Comparison of ENCODE assay signal across 24 mouse cellular contexts in genomic region chr9:67114099-67114498, GRCm38 (mm10).
DNase-seq lines count a peak whose midpoint lies in the region; ATAC-seq and TF ChIP-seq lines count a peak whose summit lies in the region.
"Had no signal": no experiment of that assay in that cellular context is flagged by ENCODE, and none has a peak within 500 bp of the region (broad histone marks: within the 10 kb centered on the region; RNA-seq: fewer than 3 reads in every experiment).

No protein-coding gene starts in this region.

- no peak overlapping the region for H3ac ChIP-seq in C2C12 (ENCODE audit: control insufficient read depth, insufficient read length, low read depth)

- no peaks in the 10 kb centered on the region for H3K79me2 ChIP-seq in C2C12 (ENCODE audit: control insufficient read depth, insufficient read depth)

- H3K79me3 ChIP-seq in C2C12 (ENCODE audit: low read depth), result no peaks in the 10 kb centered on the region

- no peak overlapping the region for H3K27ac ChIP-seq in limb, embryonic 14.5 days (replicated peaks; ENCODE audit: low read depth, low read length)
- H3K27ac ChIP-seq: heart, adult 2 months; heart, embryonic 15.5 days; layer of hippocampus, adult 2 months; neural tube, embryonic 12.5 days had no signal

- no peaks in the 10 kb centered on the region for H3K36me3 ChIP-seq in C2C12 (ENCODE audit: control insufficient read depth, insufficient read depth)
- no peaks in the 10 kb centered on the region for H3K36me3 ChIP-seq in limb, embryonic 14.5 days (ENCODE audit: control insufficient read depth, insufficient read depth, low read length)
- H3K36me3 ChIP-seq: heart, embryonic 15.5 days; neural tube, embryonic 12.5 days had no signal

- H3K4me3 ChIP-seq in C2C12 (ENCODE audit: insufficient read depth, poor library complexity, severe bottlenecking), result no peak overlapping the region
- H3K4me3 ChIP-seq in limb, embryonic 14.5 days (replicated peaks; ENCODE audit: low read length), result no peak overlapping the region
- H3K4me3 ChIP-seq: heart, adult 2 months; heart, embryonic 15.5 days; layer of hippocampus, adult 2 months; megakaryocyte, embryonic 14.5 days; neural tube, embryonic 12.5 days had no signal

- H3K4me1 ChIP-seq in limb, embryonic 14.5 days (ENCODE audit: control insufficient read depth, insufficient read depth, low read length), result peaks cover 20% of the 10 kb centered on the region
- H3K4me1 ChIP-seq: megakaryocyte, embryonic 14.5 days had no signal

- no peak overlapping the region for H3K9ac ChIP-seq in limb, embryonic 14.5 days (ENCODE audit: low read depth, low read length, severe bottlenecking)
- H3K9ac ChIP-seq: heart, embryonic 15.5 days; neural tube, embryonic 12.5 days had no signal

- 38% methylated on average over 5 of the region's 5 CpGs for WGBS in limb, embryonic 14.5 days

- peak; percentile 29 for DNase-seq in embryo, embryonic 10 days (ENCODE audit: low spot score)
- DNase-seq in embryo, embryonic 9.5 days (ENCODE audit: extremely low spot score), result no peak
- peak; percentile 65 to 77 for DNase-seq in gastrocnemius, adult 8-10 months (ENCODE audit: low spot score in 2 of 2)
- DNase-seq in limb, embryonic 14.5 days (ENCODE audit: low spot score), result peak; percentile 60
- no peak for DNase-seq in left cerebral cortex, adult 18-20 months (ENCODE audit: low spot score in 2 of 2)
- no peak for DNase-seq in layer of hippocampus, adult 9-10 months (ENCODE audit: low spot score)
- no peak for DNase-seq in frontal cortex, postnatal 25 days (ENCODE audit: low spot score in 2 of 2)
- DNase-seq: adrenal gland, postnatal 10 days; cerebellum, adult 9-11 months; heart, adult 2 months; lung, adult 18-20 months; right cerebral cortex, adult 18-20 months; thymus, postnatal 25 days had no signal

- no peaks in the 10 kb centered on the region for H3K27me3 ChIP-seq in C2C12 (ENCODE audit: control insufficient read depth, insufficient read depth, insufficient read length)
- no peaks in the 10 kb centered on the region for H3K27me3 ChIP-seq in limb, embryonic 14.5 days (ENCODE audit: control insufficient read depth, insufficient read depth, low read length)
- H3K27me3 ChIP-seq: heart, embryonic 15.5 days; neural tube, embryonic 12.5 days; Patski had no signal

- no peak overlapping the region for H3K4me2 ChIP-seq in limb, embryonic 14.5 days (replicated peaks; ENCODE audit: low read depth, low read length, severe bottlenecking)
- H3K4me2 ChIP-seq: heart, embryonic 15.5 days; liver, embryonic 11.5 days; neural tube, embryonic 12.5 days had no signal

- H3K9me3 ChIP-seq in limb, embryonic 14.5 days (ENCODE audit: control insufficient read depth, low read length), result no peaks in the 10 kb centered on the region
- H3K9me3 ChIP-seq: heart, embryonic 15.5 days; megakaryocyte, embryonic 14.5 days; neural tube, embryonic 12.5 days had no signal

- TF ChIP-seq CTCF in C2C12 (IDR thresholded peaks at IDR 0.05; ENCODE audit: control insufficient read depth, insufficient read depth, insufficient read length), result no peak

- no peak for TF ChIP-seq POLR2A in limb, embryonic 14.5 days (IDR thresholded peaks at IDR 0.05; ENCODE audit: borderline replicate concordance, extremely low read depth, insufficient read depth, insufficient read length)

- peak; percentile 76 for ATAC-seq in limb, embryonic 14.5 days (ENCODE audit: low FRiP score, low read depth)
- ATAC-seq: CD4-positive, CD25-positive, alpha-beta regulatory T cell, adult 4 months; forebrain, embryonic 14.5 days; hindbrain, embryonic 16.5 days; intestine, embryonic 16.5 days; Patski had no signal

TF ChIP-seq in C2C12, 6 proteins besides CTCF, POLR2A, EP300 and RAD21:
- TF ChIP-seq MYOG (IDR thresholded peaks at IDR 0.05; ENCODE audit: control insufficient read depth, extremely low read depth, insufficient read length), result no peak
- peak; percentile 93 for TF ChIP-seq MYOD1 (IDR thresholded peaks at IDR 0.05; ENCODE audit: control insufficient read depth, insufficient read length, low read depth)
- TF ChIP-seq CEBPB (IDR thresholded peaks at IDR 0.05; ENCODE audit: low read depth), result no peak

Comparison
In these comparisons a context has a peak if more than half of its experiments do, and no peak if none do; other contexts are left out.
1. DNase-seq: peak in embryo, embryonic 10 days (single experiment), gastrocnemius, adult 8-10 months (2 of 2) and limb, embryonic 14.5 days (single experiment); none in embryo, embryonic 9.5 days (single experiment), left cerebral cortex, adult 18-20 months (0 of 2), layer of hippocampus, adult 9-10 months (single experiment) and frontal cortex, postnatal 25 days (0 of 2).